Mouse (Mus musculus) E14TG2a.4 (cell line): ENCODE data around the gene Pdcd2l.
A peak's percentile ranks its signal among the peaks of the same experiment; 100 is the strongest.

Experiments used
- CTCF ChIP-seq: conservative IDR thresholded peaks from 2 replicates; pipeline ENCODE4 v1.5.1; 2014; ENCODE audit warnings: low read length
- NANOG ChIP-seq: IDR thresholded peaks from 2 replicates; pipeline ENCODE4 v1.6.1; 2014; ENCODE audit warnings: borderline replicate concordance, low read length, mixed read lengths

DNA sequence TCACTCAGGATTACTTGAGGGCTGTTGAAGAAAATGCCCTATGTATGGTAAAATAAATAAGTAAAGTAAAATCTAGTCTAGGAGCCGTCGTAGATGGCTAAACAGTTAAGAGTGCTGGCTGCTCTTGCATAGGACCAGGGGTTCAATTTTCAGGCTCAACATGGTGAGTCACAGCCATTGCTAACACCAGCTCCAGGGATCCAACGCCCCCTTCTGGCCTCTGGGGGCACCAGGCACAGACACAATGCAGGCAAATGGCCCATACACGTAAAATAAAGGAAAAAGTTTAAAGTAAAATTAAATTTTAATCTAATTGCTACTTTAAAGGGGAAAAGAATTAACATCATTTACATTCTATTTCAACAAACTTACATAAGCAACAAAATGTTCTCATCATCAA lies 29.6 kb downstream of the Pdcd2l start:
- peak; percentile 90 for TF ChIP-seq CTCF
- TF ChIP-seq NANOG: no peak
